In genomic region chr4:118272871-118273270, GRCm38 (mm10) we compare ENCODE assay signal across 10 mouse cellular contexts. TPM values are rescaled to one million over a fixed set of nuclear protein-coding genes. Genes with fewer than 3 reads are reported as not detected.
DNase-seq lines count a peak whose midpoint lies in the region; ATAC-seq and TF ChIP-seq lines count a peak whose summit lies in the region.
"Had no signal": no experiment of that assay in that cellular context is flagged by ENCODE, and none has a peak within 500 bp of the region (broad histone marks: within the 10 kb centered on the region; RNA-seq: fewer than 3 reads in every experiment).

No protein-coding gene starts in this region.

- H3K4me1 ChIP-seq in kidney, embryonic 14.5 days (ENCODE audit: control insufficient read depth, insufficient read depth, low read length): peaks cover 81% of the 10 kb centered on the region
- peaks cover 82% of the 10 kb centered on the region for H3K4me1 ChIP-seq in neural tube, embryonic 13.5 days (replicated peaks)
- peaks cover 67% of the 10 kb centered on the region for H3K4me1 ChIP-seq in neural tube, embryonic 15.5 days
- H3K4me1 ChIP-seq in limb, embryonic 10.5 days: peaks cover 71% of the 10 kb centered on the region
- H3K4me1 ChIP-seq in stomach, postnatal 0 days (replicated peaks; ENCODE audit: control insufficient read depth, insufficient read depth): peaks cover 16% of the 10 kb centered on the region

- DNase-seq in kidney, postnatal 36 days: no peak
- no peak for DNase-seq in limb, embryonic 10.5 days (ENCODE audit: low spot score)
- peak; percentile 46 for DNase-seq in stomach, postnatal 0 days (ENCODE audit: low spot score)
- DNase-seq in B cell, adult 2 months: no peak

- WGBS in kidney, embryonic 14.5 days: 79% methylated on average over 3 of the region's 3 CpGs
- WGBS in neural tube, embryonic 13.5 days: 80% methylated on average over 3 of the region's 3 CpGs
- 82% methylated on average over 3 of the region's 3 CpGs for WGBS in neural tube, embryonic 15.5 days
- 98% methylated on average over 3 of the region's 3 CpGs for WGBS in limb, embryonic 10.5 days
- WGBS in stomach, postnatal 0 days: 69% methylated on average over 3 of the region's 3 CpGs

- H3K36me3 ChIP-seq in kidney, embryonic 14.5 days (ENCODE audit: control insufficient read depth, insufficient read depth, low read length): peaks cover 47% of the 10 kb centered on the region
- H3K36me3 ChIP-seq in neural tube, embryonic 13.5 days: peaks cover 62% of the 10 kb centered on the region
- peaks cover 27% of the 10 kb centered on the region for H3K36me3 ChIP-seq in neural tube, embryonic 15.5 days
- peaks cover 97% of the 10 kb centered on the region for H3K36me3 ChIP-seq in limb, embryonic 10.5 days
- peaks cover 8% of the 10 kb centered on the region; the same call in 1 of the 2 replicates for H3K36me3 ChIP-seq in stomach, postnatal 0 days (ENCODE audit: control insufficient read depth, insufficient read depth, low read length)
- H3K36me3 ChIP-seq: G1E had no signal

- TF ChIP-seq CTCF in stomach, postnatal 0 days (IDR thresholded peaks at IDR 0.05; ENCODE audit: low read depth): no peak

- no peak overlapping the region for H3K4me2 ChIP-seq in kidney, embryonic 14.5 days (replicated peaks; ENCODE audit: low read depth, low read length)
- no peak overlapping the region for H3K4me2 ChIP-seq in neural tube, embryonic 13.5 days
- no peak overlapping the region for H3K4me2 ChIP-seq in neural tube, embryonic 15.5 days
- no peak overlapping the region; the same call in 1 of the 2 replicates for H3K4me2 ChIP-seq in stomach, postnatal 0 days (replicated peaks; ENCODE audit: low read depth)
- H3K4me2 ChIP-seq: heart, embryonic 13.5 days had no signal

- H3K27me3 ChIP-seq in kidney, embryonic 14.5 days (ENCODE audit: control insufficient read depth, insufficient read depth, low read length): no peaks in the 10 kb centered on the region
- no peaks in the 10 kb centered on the region for H3K27me3 ChIP-seq in neural tube, embryonic 13.5 days
- H3K27me3 ChIP-seq in neural tube, embryonic 15.5 days (replicated peaks): no peaks in the 10 kb centered on the region
- no peaks in the 10 kb centered on the region for H3K27me3 ChIP-seq in limb, embryonic 10.5 days (ENCODE audit: low read depth, poor library complexity, severe bottlenecking)
- no peaks in the 10 kb centered on the region for H3K27me3 ChIP-seq in stomach, postnatal 0 days (ENCODE audit: control insufficient read depth, insufficient read depth, low read length)
- H3K27me3 ChIP-seq: heart, embryonic 13.5 days had no signal

- peak overlapping the region; percentile 81 for H3K27ac ChIP-seq in kidney, embryonic 14.5 days (ENCODE audit: low read depth, low read length)
- no peak overlapping the region for H3K27ac ChIP-seq in neural tube, embryonic 13.5 days (replicated peaks)
- no peak overlapping the region for H3K27ac ChIP-seq in neural tube, embryonic 15.5 days (replicated peaks)
- peak overlapping the region; percentile 93 for H3K27ac ChIP-seq in limb, embryonic 10.5 days
- peak overlapping the region; percentile 92 for H3K27ac ChIP-seq in stomach, postnatal 0 days (replicated peaks)

- 0 out of 2 replicates have a peak overlapping the region, but pooled peaks have one; percentile 14 for H3K9ac ChIP-seq in kidney, embryonic 14.5 days (ENCODE audit: low read depth, low read length)
- 0 out of 2 replicates have a peak overlapping the region, but pooled peaks have one; percentile 12 for H3K9ac ChIP-seq in neural tube, embryonic 13.5 days
- no peak overlapping the region for H3K9ac ChIP-seq in neural tube, embryonic 15.5 days (replicated peaks)
- peak overlapping the region; percentile 27; the same call in 1 of the 2 replicates for H3K9ac ChIP-seq in stomach, postnatal 0 days (ENCODE audit: low read length)

- ATAC-seq in kidney, embryonic 14.5 days (ENCODE audit: low FRiP score, low TSS enrichment): no peak
- no peak for ATAC-seq in neural tube, embryonic 13.5 days (ENCODE audit: low read depth)
- no peak for ATAC-seq in neural tube, embryonic 15.5 days (ENCODE audit: low FRiP score)
- no peak for ATAC-seq in stomach, postnatal 0 days (ENCODE audit: low FRiP score, low TSS enrichment)
- no peak for ATAC-seq in megakaryocyte, adult 5-6 weeks (ENCODE audit: poor library complexity, severe bottlenecking)

- peaks cover 4% of the 10 kb centered on the region; the same call in 1 of the 2 replicates for H3K9me3 ChIP-seq in kidney, embryonic 14.5 days (ENCODE audit: control insufficient read depth, low read length)
- no peaks in the 10 kb centered on the region for H3K9me3 ChIP-seq in neural tube, embryonic 13.5 days
- H3K9me3 ChIP-seq in neural tube, embryonic 15.5 days (replicated peaks): no peaks in the 10 kb centered on the region
- no peaks in the 10 kb centered on the region for H3K9me3 ChIP-seq in limb, embryonic 10.5 days (replicated peaks)
- H3K9me3 ChIP-seq in stomach, postnatal 0 days (ENCODE audit: control insufficient read depth, low read length): no peaks in the 10 kb centered on the region
- H3K9me3 ChIP-seq: heart, embryonic 13.5 days had no signal

- TF ChIP-seq EP300 in stomach, postnatal 0 days (optimal IDR thresholded peaks at IDR 0.05): no peak

- no peak overlapping the region for H3K4me3 ChIP-seq in kidney, embryonic 14.5 days (ENCODE audit: low read length)
- H3K4me3 ChIP-seq in neural tube, embryonic 13.5 days: no peak overlapping the region
- H3K4me3 ChIP-seq in neural tube, embryonic 15.5 days (replicated peaks): no peak overlapping the region
- no peak overlapping the region for H3K4me3 ChIP-seq in limb, embryonic 10.5 days
- no peak overlapping the region for H3K4me3 ChIP-seq in stomach, postnatal 0 days (ENCODE audit: low read depth, low read length)
- H3K4me3 ChIP-seq: heart, embryonic 13.5 days had no signal

RNA-seq across cellular contexts. Expression of gene Ptprf, which starts 18.3 kb away (rescaled TPM):
- polyA plus RNA-seq in kidney, embryonic 14.5 days (2014; fragmentation: Nextera tagmentation; extraction: Ambion mirVana): 53.3 and 68.1 TPM in 2 replicates
- 81.1 and 82.2 TPM in 2 replicates for polyA plus RNA-seq in neural tube, embryonic 13.5 days (2015; fragmentation: Nextera tagmentation; extraction: Ambion mirVana)
- polyA plus RNA-seq in neural tube, embryonic 15.5 days (2015; fragmentation: Nextera tagmentation; extraction: Ambion mirVana): 62.9 and 68.5 TPM in 2 replicates
- 67.5 and 77.3 TPM in 2 replicates for polyA plus RNA-seq in limb, embryonic 10.5 days (2016; fragmentation: Nextera tagmentation; extraction: Ambion mirVana)
- polyA plus RNA-seq in stomach, postnatal 0 days (2015; fragmentation: Nextera tagmentation; extraction: Ambion mirVana): 30.1 and 34.1 TPM in 2 replicates
- total RNA-seq in megakaryocyte, adult 5-6 weeks (2015): 1.1 TPM in 2 replicates
- 0.77 and 0.89 TPM in 2 replicates for total RNA-seq in megakaryocyte, adult 5-6 weeks (2017)
- polyA plus RNA-seq: G1E had no signal

Comparison
In these comparisons a context has a peak if more than half of its experiments do, and no peak if none do; other contexts are left out.
1. H3K27ac ChIP-seq: peak in kidney, embryonic 14.5 days (single experiment), limb, embryonic 10.5 days (single experiment) and stomach, postnatal 0 days (single experiment); none in neural tube, embryonic 13.5 days (single experiment) and neural tube, embryonic 15.5 days (single experiment).